Mouse (Mus musculus) adipocyte (in vitro differentiated cells): ENCODE results near the gene Ppfibp2.

Source experiments
- DNase-seq: peaks from one replicate; pipeline ENCODE4 v3.0.0-alpha.2; 2016; ENCODE audit warnings: low spot score

Gene Ppfibp2

GRCm38 (mm10) chr7:107594857-107595402, at the start of gene Ppfibp2:
Gene Ppfibp2 (plus strand): TSS chr7:107595207.
- no peak for DNase-seq

GRCm38 (mm10) chr7:107547872-107548271, 47.1 kb upstream of the Ppfibp2 start:
- no peak for DNase-seq

- DNase-seq = no peak
Observed at GRCm38 (mm10) chr7:107553461-107553860, 41.5 kb upstream of the Ppfibp2 start.

GRCm38 (mm10) chr7:107555906-107556305, 39.1 kb upstream of the Ppfibp2 start:
- no peak for DNase-seq

- DNase-seq = peak; percentile 18
Observed at GRCm38 (mm10) chr7:107560675-107561074, 34.3 kb upstream of the Ppfibp2 start.

GRCm38 (mm10) chr7:107561584-107561983, 33.4 kb upstream of the Ppfibp2 start:
- no peak for DNase-seq

- no peak for DNase-seq
Observed at GRCm38 (mm10) chr7:107563727-107564126, 31.3 kb upstream of the Ppfibp2 start.

GRCm38 (mm10) chr7:107567261-107567671, 27.7 kb upstream of the Ppfibp2 start, which contains the start of gene Olfml1:
Gene Olfml1 (plus strand): TSS chr7:107567446.
- DNase-seq = no peak

- DNase-seq = no peak
Observed at GRCm38 (mm10) chr7:107567674-107568073, 27.3 kb upstream of the Ppfibp2 start.

GRCm38 (mm10) chr7:107568971-107569370, 26.0 kb upstream of the Ppfibp2 start:
- no peak for DNase-seq

GRCm38 (mm10) chr7:107573856-107574255, 21.2 kb upstream of the Ppfibp2 start:
- DNase-seq = no peak

GRCm38 (mm10) chr7:107574276-107574675, 20.7 kb upstream of the Ppfibp2 start:
- DNase-seq = no peak

GRCm38 (mm10) chr7:107592641-107593040, 2.4 kb upstream of the Ppfibp2 start:
- DNase-seq = no peak

GRCm38 (mm10) chr7:107593904-107594303, 1.1 kb upstream of the Ppfibp2 start:
- no peak for DNase-seq

GRCm38 (mm10) chr7:107594325-107594856, 616 bp upstream of the Ppfibp2 start:
- no peak for DNase-seq

GRCm38 (mm10) chr7:107595426-107595825, 419 bp downstream of the Ppfibp2 start:
- no peak for DNase-seq

GRCm38 (mm10) chr7:107596753-107597152, 1.7 kb downstream of the Ppfibp2 start:
- DNase-seq = no peak

- DNase-seq = no peak
Observed at GRCm38 (mm10) chr7:107597956-107598355, 2.9 kb downstream of the Ppfibp2 start.

- no peak for DNase-seq
Observed at GRCm38 (mm10) chr7:107600651-107601050, 5.6 kb downstream of the Ppfibp2 start.

- no peak for DNase-seq
Observed at GRCm38 (mm10) chr7:107602505-107602904, 7.5 kb downstream of the Ppfibp2 start.

GRCm38 (mm10) chr7:107602913-107603312, 7.9 kb downstream of the Ppfibp2 start:
- DNase-seq = no peak

GRCm38 (mm10) chr7:107607766-107608165, 12.8 kb downstream of the Ppfibp2 start:
- no peak for DNase-seq

GRCm38 (mm10) chr7:107609622-107610255, 14.7 kb downstream of the Ppfibp2 start:
- no peak for DNase-seq

- DNase-seq = no peak
Observed at GRCm38 (mm10) chr7:107610880-107611279, 15.9 kb downstream of the Ppfibp2 start.
